22 mouse cellular contexts compared by ENCODE assay signal in the genomic region with DNA sequence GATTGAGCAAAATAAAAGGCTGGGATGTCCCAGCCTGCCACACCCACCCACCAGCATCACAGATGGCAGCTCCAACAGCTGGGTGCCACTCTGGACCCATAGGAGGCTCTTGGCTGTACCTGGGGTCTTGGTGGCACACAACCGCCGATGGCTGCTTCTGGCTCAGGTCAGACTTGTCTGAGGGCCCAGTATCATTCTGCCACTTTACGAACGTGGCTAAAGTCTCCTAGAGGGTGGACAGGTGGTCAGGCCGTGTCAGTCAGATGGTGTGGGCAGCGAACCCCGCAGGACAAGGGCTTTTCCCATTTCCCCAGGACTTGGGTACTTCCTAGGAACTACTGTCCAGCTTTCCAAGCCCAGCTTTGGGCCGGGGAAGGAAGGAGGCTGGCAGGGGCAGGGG. TPM values are rescaled to one million over a fixed set of nuclear protein-coding genes. Genes with fewer than 3 reads are reported as not detected.
"Had no signal": no experiment of that assay in that cellular context is flagged by ENCODE, and none has a peak within 500 bp of the region (broad histone marks: within the 10 kb centered on the region; RNA-seq: fewer than 3 reads in every experiment).

No protein-coding gene starts in this region.

- H3K4me1 ChIP-seq: neural tube, embryonic 12.5 days; neural tube, embryonic 15.5 days; stomach, embryonic 15.5 days had no signal

- H3K4me3 ChIP-seq: neural tube, embryonic 12.5 days; neural tube, embryonic 13.5 days; neural tube, embryonic 15.5 days; stomach, embryonic 15.5 days had no signal

- H3K36me3 ChIP-seq: neural tube, embryonic 12.5 days; neural tube, embryonic 13.5 days; neural tube, embryonic 15.5 days had no signal

- DNase-seq: retina, postnatal 1 day; right cerebral cortex, adult 18-20 months; right cerebral cortex, postnatal 14 days; right cerebral cortex, postnatal 25 days; right cerebral cortex, postnatal 4 days; spleen, adult 18-20 months; thymus, adult 18-20 months; thymus, postnatal 14 days; thymus, postnatal 25 days; thymus, postnatal 36 days; thymus, postnatal 4 days had no signal

- H3K27me3 ChIP-seq: neural tube, embryonic 12.5 days; neural tube, embryonic 13.5 days; neural tube, embryonic 15.5 days; stomach, embryonic 15.5 days had no signal

- H3K27ac ChIP-seq: neural tube, embryonic 12.5 days; neural tube, embryonic 13.5 days; neural tube, embryonic 15.5 days; stomach, embryonic 15.5 days; stomach, postnatal 0 days had no signal

RNA-seq across cellular contexts. Expression of gene Aanat, which starts 14.9 kb away (rescaled TPM):
- total RNA-seq: neutrophil, adult 5-6 weeks had no signal
- polyA plus RNA-seq: neural tube, embryonic 12.5 days; small intestine, adult 2 months; spleen, adult 2 months; stomach, embryonic 14.5 days; stomach, embryonic 16.5 days; stomach, postnatal 0 days; thymus, postnatal 0 days had no signal

RNA-seq across cellular contexts. Expression of gene Prcd, which starts 52.2 kb away (rescaled TPM):
- total RNA-seq: neutrophil, adult 5-6 weeks had no signal
